Mouse (Mus musculus): ENCODE measurements around the gene Zfp36.

GRCm38 (mm10) chr7:28401030-28401429 is 21.0 kb upstream of the Zfp36 start:
- TF ChIP-seq POLR2A (IDR thresholded peaks at IDR 0.05; ENCODE audit: low read depth, low read length) = no peak
- TF ChIP-seq CTCF (conservative IDR thresholded peaks at IDR 0.05; ENCODE audit: insufficient read depth, insufficient read length, low read depth, low read length) = no peak

Data from kidney, adult 2 months (tissue).